Mouse (Mus musculus): ENCODE data around the gene Ficd. TPM values are rescaled to one million over a fixed set of nuclear protein-coding genes. Genes with fewer than 3 reads are reported as not detected.

Gene Ficd
- polyA plus RNA-seq, 1 experiment from 2014 or later: 5.4 TPM

GRCm38 (mm10) chr5:113736113-113736502, 505 bp downstream of the Ficd start:
- no peaks in the 10 kb centered on the region for H3K27me3 ChIP-seq (replicated peaks; ENCODE audit: control insufficient read depth, insufficient read depth, low read length)
- no peaks in the 10 kb centered on the region for H3K9me3 ChIP-seq (ENCODE audit: control insufficient read depth, low read length)
- peaks cover 7% of the 10 kb centered on the region; the same call in 1 of the 2 replicates for H3K4me1 ChIP-seq (ENCODE audit: control insufficient read depth, insufficient read depth, low read length)
- H3K4me2 ChIP-seq (ENCODE audit: low read depth, low read length): peak overlapping the region; percentile 89
- WGBS: 7% methylated on average over 10 of the region's 10 CpGs
- peak overlapping the region; percentile 68 for H3K4me3 ChIP-seq (ENCODE audit: low read depth, low read length)
- no peak for DNase-seq (ENCODE audit: low spot score)
- H3K27ac ChIP-seq (replicated peaks; ENCODE audit: low read depth, low read length): peak overlapping the region; percentile 96
- ATAC-seq (ENCODE audit: low read depth): peak; percentile 3; the same call in 1 of the 2 replicates
- H3K9ac ChIP-seq (ENCODE audit: low read depth, low read length): peak overlapping the region; percentile 81
- peaks cover 34% of the 10 kb centered on the region for H3K36me3 ChIP-seq (ENCODE audit: control insufficient read depth, insufficient read depth, low read length)

- Histone ChIP-seq H3K9me3 (ENCODE audit: control insufficient read depth, low read length) (no peaks in the 10 kb centered on the region), H3K27me3 (replicated peaks; ENCODE audit: control insufficient read depth, insufficient read depth, low read length) (no peaks in the 10 kb centered on the region), H3K4me2 (ENCODE audit: low read depth, low read length) (peak overlapping the region; percentile 89), H3K4me3 (ENCODE audit: low read depth, low read length) (peak overlapping the region; percentile 68), H3K9ac (ENCODE audit: low read depth, low read length) (peak overlapping the region; percentile 81), H3K4me1 (ENCODE audit: control insufficient read depth, insufficient read depth, low read length) (peaks cover 7% of the 10 kb centered on the region; the same call in 1 of the 2 replicates), H3K36me3 (ENCODE audit: control insufficient read depth, insufficient read depth, low read length) (peaks cover 40% of the 10 kb centered on the region), H3K27ac (replicated peaks; ENCODE audit: low read depth, low read length) (peak overlapping the region; percentile 96; the same call in 1 of the 2 replicates)
- DNase-seq (ENCODE audit: low spot score) (no peak), ATAC-seq (ENCODE audit: low read depth) (no peak)
- WGBS: 26% methylated on average over 14 of the region's 15 CpGs
These were observed 1.0 kb downstream of the Ficd start for GRCm38 (mm10) chr5:113736522-113737164.

GRCm38 (mm10) chr5:113737607-113738237, 2.1 kb downstream of the Ficd start:
- H3K9ac ChIP-seq (ENCODE audit: low read depth, low read length): no peak overlapping the region
- no peak overlapping the region for H3K27ac ChIP-seq (replicated peaks; ENCODE audit: low read depth, low read length)
- DNase-seq (ENCODE audit: low spot score) (no peak), ATAC-seq (ENCODE audit: low read depth) (no peak)
- peaks cover 50% of the 10 kb centered on the region for H3K36me3 ChIP-seq (ENCODE audit: control insufficient read depth, insufficient read depth, low read length)
- H3K4me3 ChIP-seq (ENCODE audit: low read depth, low read length): no peak overlapping the region
- H3K9me3 ChIP-seq (ENCODE audit: control insufficient read depth, low read length): no peaks in the 10 kb centered on the region
- H3K4me1 ChIP-seq (ENCODE audit: control insufficient read depth, insufficient read depth, low read length): peaks cover 7% of the 10 kb centered on the region; the same call in 1 of the 2 replicates
- no peak overlapping the region for H3K4me2 ChIP-seq (ENCODE audit: low read depth, low read length)
- H3K27me3 ChIP-seq (replicated peaks; ENCODE audit: control insufficient read depth, insufficient read depth, low read length): no peaks in the 10 kb centered on the region
- whole genome bisulfite sequencing: 91% methylated on average over 11 of the region's 11 CpGs

GRCm38 (mm10) chr5:113747629-113748028, 12.0 kb downstream of the Ficd start:
- H3K36me3 ChIP-seq (ENCODE audit: control insufficient read depth, insufficient read depth, low read length): peaks cover 100% of the 10 kb centered on the region
- no peaks in the 10 kb centered on the region for H3K27me3 ChIP-seq (replicated peaks; ENCODE audit: control insufficient read depth, insufficient read depth, low read length)
- DNase-seq (ENCODE audit: low spot score) (no peak), ATAC-seq (ENCODE audit: low read depth) (no peak)
- H3K4me1 ChIP-seq (ENCODE audit: control insufficient read depth, insufficient read depth, low read length): no peaks in the 10 kb centered on the region
- H3K9me3 ChIP-seq (ENCODE audit: control insufficient read depth, low read length): no peaks in the 10 kb centered on the region
- no peak overlapping the region for H3K4me3 ChIP-seq (ENCODE audit: low read depth, low read length)
- H3K27ac ChIP-seq (replicated peaks; ENCODE audit: low read depth, low read length): no peak overlapping the region
- no peak overlapping the region for H3K9ac ChIP-seq (ENCODE audit: low read depth, low read length)
- no peak overlapping the region for H3K4me2 ChIP-seq (ENCODE audit: low read depth, low read length)
- 96% methylated on average over 5 of the region's 5 CpGs for WGBS

GRCm38 (mm10) chr5:113748556-113749331, 13.1 kb downstream of the Ficd start:
- WGBS: 97% methylated on average over 13 of the region's 13 CpGs
- no peak overlapping the region for H3K27ac ChIP-seq (replicated peaks; ENCODE audit: low read depth, low read length)

GRCm38 (mm10) chr5:113751521-113752157, 16.0 kb downstream of the Ficd start:
- Histone ChIP-seq H3K27ac (replicated peaks; ENCODE audit: low read depth, low read length) (no peak overlapping the region), H3K4me2 (ENCODE audit: low read depth, low read length) (no peak overlapping the region), H3K4me1 (ENCODE audit: control insufficient read depth, insufficient read depth, low read length) (no peaks in the 10 kb centered on the region), H3K27me3 (replicated peaks; ENCODE audit: control insufficient read depth, insufficient read depth, low read length) (no peaks in the 10 kb centered on the region), H3K9ac (ENCODE audit: low read depth, low read length) (no peak overlapping the region), H3K9me3 (ENCODE audit: control insufficient read depth, low read length) (no peaks in the 10 kb centered on the region), H3K36me3 (ENCODE audit: control insufficient read depth, insufficient read depth, low read length) (peaks cover 100% of the 10 kb centered on the region), H3K4me3 (ENCODE audit: low read depth, low read length) (no peak overlapping the region)
- ATAC-seq (ENCODE audit: low read depth) (no peak), DNase-seq (ENCODE audit: low spot score) (no peak)
- WGBS: 88% methylated on average over 9 of the region's 9 CpGs

More at GRCm38 (mm10) chr5:113748556-113749331, 13.1 kb downstream of the Ficd start:
- Histone ChIP-seq H3K9me3 (ENCODE audit: control insufficient read depth, low read length) (no peaks in the 10 kb centered on the region), H3K4me1 (ENCODE audit: control insufficient read depth, insufficient read depth, low read length) (no peaks in the 10 kb centered on the region), H3K36me3 (ENCODE audit: control insufficient read depth, insufficient read depth, low read length) (peaks cover 100% of the 10 kb centered on the region), H3K4me3 (ENCODE audit: low read depth, low read length) (no peak overlapping the region), H3K9ac (ENCODE audit: low read depth, low read length) (no peak overlapping the region), H3K4me2 (ENCODE audit: low read depth, low read length) (no peak overlapping the region), H3K27me3 (replicated peaks; ENCODE audit: control insufficient read depth, insufficient read depth, low read length) (no peaks in the 10 kb centered on the region)
- ATAC-seq (ENCODE audit: low read depth) (no peak), DNase-seq (ENCODE audit: low spot score) (no peak)

- no peak overlapping the region for H3K27ac ChIP-seq (replicated peaks; ENCODE audit: low read depth, low read length)
- no peak overlapping the region for H3K4me3 ChIP-seq (ENCODE audit: low read depth, low read length)
- ATAC-seq (ENCODE audit: low read depth) (no peak), DNase-seq (ENCODE audit: low spot score) (no peak)
- no peak overlapping the region for H3K9ac ChIP-seq (ENCODE audit: low read depth, low read length)
- no peaks in the 10 kb centered on the region for H3K27me3 ChIP-seq (replicated peaks; ENCODE audit: control insufficient read depth, insufficient read depth, low read length)
- H3K4me2 ChIP-seq (ENCODE audit: low read depth, low read length): no peak overlapping the region
- 83% methylated on average over 15 of the region's 15 CpGs for WGBS
- no peaks in the 10 kb centered on the region for H3K9me3 ChIP-seq (ENCODE audit: control insufficient read depth, low read length)
- H3K4me1 ChIP-seq (ENCODE audit: control insufficient read depth, insufficient read depth, low read length): no peaks in the 10 kb centered on the region
- peaks cover 99% of the 10 kb centered on the region for H3K36me3 ChIP-seq (ENCODE audit: control insufficient read depth, insufficient read depth, low read length)
These were observed 19.9 kb downstream of the Ficd start for GRCm38 (mm10) chr5:113755347-113756030.

- ATAC-seq (ENCODE audit: low read depth) (no peak), DNase-seq (ENCODE audit: low spot score) (no peak)
- H3K27ac ChIP-seq (replicated peaks; ENCODE audit: low read depth, low read length): no peak overlapping the region
- peaks cover 79% of the 10 kb centered on the region for H3K36me3 ChIP-seq (ENCODE audit: control insufficient read depth, insufficient read depth, low read length)
- no peaks in the 10 kb centered on the region for H3K27me3 ChIP-seq (replicated peaks; ENCODE audit: control insufficient read depth, insufficient read depth, low read length)
- H3K9me3 ChIP-seq (ENCODE audit: control insufficient read depth, low read length): no peaks in the 10 kb centered on the region
- H3K9ac ChIP-seq (ENCODE audit: low read depth, low read length): no peak overlapping the region
- H3K4me2 ChIP-seq (ENCODE audit: low read depth, low read length): no peak overlapping the region
- no peak overlapping the region for H3K4me3 ChIP-seq (ENCODE audit: low read depth, low read length)
- WGBS: 91% methylated on average over 2 of the region's 2 CpGs
- H3K4me1 ChIP-seq (ENCODE audit: control insufficient read depth, insufficient read depth, low read length): no peaks in the 10 kb centered on the region
These were observed 26.0 kb downstream of the Ficd start for GRCm38 (mm10) chr5:113761585-113761984.

All from embryonic facial prominence, embryonic 14.5 days (tissue).